Mouse (Mus musculus) CH12.LX (cell line): ENCODE results near the gene Slc9a1. TPM values are rescaled to one million over a fixed set of nuclear protein-coding genes. Genes with fewer than 3 reads are reported as not detected.
A peak's percentile ranks its signal among the peaks of the same experiment; 100 is the strongest.

Source experiments
- DNase-seq: peaks from one replicate; pipeline ENCODE4 v3.0.0-alpha.2; 2013; ENCODE audit errors: extremely low read depth
- H3K27ac ChIP-seq: 2 replicates; pipeline ENCODE4 v1.5.1; 2012; ENCODE audit warnings: low read depth, mild to moderate bottlenecking, control low read depth, moderate library complexity; ENCODE audit not compliant: insufficient read depth
- H3K27me3 ChIP-seq: replicated peaks from 2 replicates; pipeline ENCODE3; 2012; ENCODE audit warnings: inconsistent platforms
- H3K36me3 ChIP-seq, 2 experiments: replicated peaks in 1 of 2; 2 replicates each; pipeline versions ENCODE3 to v1.6.1; 2012; ENCODE audit warnings: inconsistent platforms in 1 of 2, low read length in 1 of 2, mild to moderate bottlenecking in 1 of 2, mixed read lengths in 1 of 2, moderate library complexity in 1 of 2; ENCODE audit not compliant: control insufficient read depth in 1 of 2, insufficient read depth in 1 of 2
- H3K4me1 ChIP-seq, 2 experiments: 2 replicates each; pipeline ENCODE4 v1.6.1; 2012; ENCODE audit warnings: inconsistent platforms in 1 of 2, moderate library complexity in 1 of 2; ENCODE audit not compliant: insufficient read depth in 2 of 2, control insufficient read depth in 1 of 2
- H3K4me2 ChIP-seq: 2 replicates; pipeline ENCODE4 v1.6.1; 2012; ENCODE audit warnings: low read depth, mild to moderate bottlenecking, control low read depth; ENCODE audit not compliant: poor library complexity, insufficient read depth, severe bottlenecking
- H3K4me3 ChIP-seq, 3 experiments: fragments of 150-350 bp in 1 of 3; sonication (generic) in 1 of 3; replicated peaks in 1 of 3; 2 replicates each; pipeline versions ENCODE3 to v1.5.1; 2011 to 2012; ENCODE audit warnings: low read depth in 2 of 3, low read length in 2 of 3, mild to moderate bottlenecking in 2 of 3, moderate library complexity in 2 of 3, control low read depth in 1 of 3, improper control_type of control experiment in 1 of 3, inconsistent platforms in 1 of 3, mixed read lengths in 1 of 3; ENCODE audit not compliant: poor library complexity in 1 of 3
- H3K79me2 ChIP-seq: replicated peaks from 2 replicates; pipeline ENCODE4 v1.6.1; 2012; ENCODE audit warnings: mild to moderate bottlenecking, moderate library complexity; ENCODE audit not compliant: control insufficient read depth, poor library complexity, insufficient read depth, severe bottlenecking; ENCODE audit errors: extremely low read depth
- H3K9ac ChIP-seq: 2 replicates; pipeline ENCODE4 v1.6.1; 2012; ENCODE audit warnings: low read depth, mild to moderate bottlenecking, control low read depth, moderate library complexity; ENCODE audit not compliant: insufficient read depth
- H3K9me3 ChIP-seq: replicated peaks from 2 replicates; pipeline ENCODE3; 2012; ENCODE audit warnings: low read length, inconsistent platforms, mixed read lengths
- BHLHE40 ChIP-seq: IDR thresholded peaks from 2 replicates; pipeline ENCODE4 v1.6.1; 2011; ENCODE audit warnings: mild to moderate bottlenecking, low read depth, low read length, improper control_type of control experiment
- CHD2 ChIP-seq: IDR thresholded peaks from 2 replicates; pipeline ENCODE4 v1.6.1; 2011; ENCODE audit warnings: low read length, improper control_type of control experiment
- CTCF ChIP-seq, 2 experiments: IDR thresholded peaks in 1 of 2; conservative IDR thresholded peaks in 1 of 2; 2 replicates each; pipeline ENCODE4 v1.5.1; 2011 to 2012; ENCODE audit warnings: low read depth in 2 of 2, low read length in 2 of 2, improper control_type of control experiment in 1 of 2, inconsistent platforms in 1 of 2, mild to moderate bottlenecking in 1 of 2, moderate library complexity in 1 of 2
- EP300 ChIP-seq: IDR thresholded peaks from 2 replicates; pipeline ENCODE4 v1.6.1; 2011; ENCODE audit warnings: low read length, improper control_type of control experiment
- HCFC1 ChIP-seq: IDR thresholded peaks from 2 replicates; pipeline ENCODE4 v1.6.1; 2012; ENCODE audit warnings: low read depth, mild to moderate bottlenecking, inconsistent platforms, low read length, improper control_type of control experiment
- IRF4 ChIP-seq: IDR thresholded peaks from 2 replicates; pipeline ENCODE4 v1.6.1; 2014; ENCODE audit warnings: low read depth, mild to moderate bottlenecking, inconsistent platforms, low read length, improper control_type of control experiment
- JUN ChIP-seq: IDR thresholded peaks from 2 replicates; pipeline ENCODE4 v1.6.1; 2011; ENCODE audit warnings: low read depth, mild to moderate bottlenecking, low read length, improper control_type of control experiment, moderate library complexity; ENCODE audit not compliant: insufficient read depth
- JUND ChIP-seq: conservative IDR thresholded peaks from 2 replicates; pipeline ENCODE4 v1.6.1; 2011; ENCODE audit warnings: low read depth, low read length, improper control_type of control experiment
- KAT2A ChIP-seq: IDR thresholded peaks from 2 replicates; pipeline ENCODE4 v1.6.1; 2012; ENCODE audit warnings: low read length, improper control_type of control experiment, inconsistent platforms; ENCODE audit not compliant: insufficient replicate concordance
- MAX ChIP-seq: IDR thresholded peaks from 2 replicates; pipeline ENCODE4 v1.6.1; 2011; ENCODE audit warnings: low read length, improper control_type of control experiment
- MAZ ChIP-seq: IDR thresholded peaks from 2 replicates; pipeline ENCODE4 v1.6.1; 2012; ENCODE audit warnings: low read depth, mild to moderate bottlenecking, inconsistent platforms, low read length, improper control_type of control experiment, moderate library complexity
- MYC ChIP-seq: IDR thresholded peaks from 2 replicates; pipeline ENCODE4 v1.6.1; 2011; ENCODE audit warnings: low read depth, mild to moderate bottlenecking, improper control_type of control experiment, low read length
- NELFE ChIP-seq: IDR thresholded peaks from 2 replicates; pipeline ENCODE4 v1.6.1; 2011; ENCODE audit warnings: low read depth, low read length, improper control_type of control experiment
- NRF1 ChIP-seq: IDR thresholded peaks from 2 replicates; pipeline ENCODE4 v1.6.1; 2014; ENCODE audit warnings: low read depth, mild to moderate bottlenecking, inconsistent platforms, low read length, improper control_type of control experiment, moderate library complexity
- POLR2A ChIP-seq: IDR thresholded peaks from 2 replicates; pipeline ENCODE4 v1.6.1; 2011; ENCODE audit warnings: low read depth, mild to moderate bottlenecking, improper control_type of control experiment, low read length
- RAD21 ChIP-seq: IDR thresholded peaks from 2 replicates; pipeline ENCODE4 v1.6.1; 2011; ENCODE audit warnings: low read depth, mild to moderate bottlenecking, low read length, improper control_type of control experiment, moderate library complexity
- SIN3A ChIP-seq: IDR thresholded peaks from 2 replicates; pipeline ENCODE4 v1.6.1; 2012; ENCODE audit warnings: low read length, improper control_type of control experiment, inconsistent platforms
- SMC3 ChIP-seq: IDR thresholded peaks from 2 replicates; pipeline ENCODE4 v1.6.1; 2011; ENCODE audit warnings: low read depth, low read length, improper control_type of control experiment
- TBP ChIP-seq: conservative IDR thresholded peaks from 2 replicates; pipeline ENCODE4 v1.6.1; 2011; ENCODE audit warnings: low read depth, low read length, improper control_type of control experiment
- UBTF ChIP-seq: IDR thresholded peaks from 2 replicates; pipeline ENCODE4 v1.6.1; 2012; ENCODE audit warnings: low read depth, mild to moderate bottlenecking, inconsistent platforms, low read length, improper control_type of control experiment, moderate library complexity
- USF2 ChIP-seq: conservative IDR thresholded peaks from 2 replicates; pipeline ENCODE4 v1.6.1; 2011; ENCODE audit warnings: low read depth, low read length, improper control_type of control experiment
- ZKSCAN1 ChIP-seq: IDR thresholded peaks from 2 replicates; pipeline ENCODE4 v1.6.1; 2012; ENCODE audit warnings: low read depth, inconsistent platforms, low read length, improper control_type of control experiment, borderline replicate concordance
- ZMIZ1 ChIP-seq: IDR thresholded peaks from 2 replicates; pipeline ENCODE4 v1.6.1; 2012; ENCODE audit warnings: low read depth, mild to moderate bottlenecking, inconsistent platforms, low read length, improper control_type of control experiment
- dilution Hi-C: fragments of 300-500 bp; cut with MboI; formaldehyde crosslinking; loops from 2 replicates; pipeline ENCODE4 v1.14.3; 2020; ENCODE audit warnings: low sequenced_read_pairs; ENCODE audit not compliant: extremely low pct_unique_long_range_greater_than_20kb, extremely low pct_ligation_motif_present
- in situ Hi-C: fragments of 300-500 bp; cut with MboI; formaldehyde crosslinking; loops from 3 replicates; pipeline ENCODE4 v1.14.3; 2019; ENCODE audit warnings: low sequenced_read_pairs, low pct_ligation_motif_present, low pct_unique_long_range_greater_than_20kb, mixed read lengths
- polyA plus RNA-seq: library from polyadenylated mRNA; unstranded; fragments of >175 nt; gene quantifications from 2 replicates; pipeline ENCODE4 v1.2.1, GENCODE M21; 2012; ENCODE audit warnings: low read depth; ENCODE audit not compliant: insufficient read length
- total RNA-seq, 2 experiments: library from RNA; depleted of rRNA; stranded (reverse); fragments of 300-350 nt in 1 of 2; fragments of >200 nt in 1 of 2; gene quantifications; 2 replicates each; pipeline ENCODE4 v1.2.3; 2012 to 2014

The Slc9a1 gene
- total and polyA plus RNA-seq, 3 experiments: 0.66 to 16.7 (median 4.7) TPM

- TF ChIP-seq NRF1 (peak; percentile 90), MAZ (peak; percentile 87; the same call in 1 of the 2 replicates), ZMIZ1 (no peak), SIN3A (peak; percentile 92), MAX (no peak)
- TF ChIP-seq, all 38 proteins: peak for 9
Measured at GRCm38 (mm10) chr4:133339148-133339749, 30.3 kb upstream of the Slc9a1 start (continued).

GRCm38 (mm10) chr4:133340217-133340616, 29.3 kb upstream of the Slc9a1 start:
- H3K9me3 ChIP-seq: no peaks in the 10 kb centered on the region
- in situ Hi-C loops (no loop called here), dilution Hi-C loops (no loop called here)
- peaks cover 0 to 3% of the 10 kb centered on the region in 2 experiments; a peak in 2 of 4 replicates for H3K4me1 ChIP-seq
- no peak overlapping the region for H3K4me3 ChIP-seq
- H3K9ac ChIP-seq: no peak overlapping the region
- no peak for DNase-seq
- H3K27me3 ChIP-seq: peaks cover 16% of the 10 kb centered on the region
- peak in 1 of 2 experiments; percentile 38; a peak in 2 of 4 replicates for TF ChIP-seq CTCF (conservative IDR thresholded peaks at IDR 0.05 in 1 of 2, IDR thresholded peaks at IDR 0.05 in 1 of 2; ENCODE audit: low read depth in 2 of 2, low read length in 2 of 2)
- TF ChIP-seq NELFE: no peak
- no peaks in the 10 kb centered on the region for H3K36me3 ChIP-seq
- H3K79me2 ChIP-seq: peaks cover 2% of the 10 kb centered on the region; the same call in 1 of the 2 replicates
- H3K4me2 ChIP-seq: no peak overlapping the region
- no peak overlapping the region for H3K27ac ChIP-seq

GRCm38 (mm10) chr4:133344112-133344511, 25.4 kb upstream of the Slc9a1 start:
- Histone ChIP-seq H3K36me3 (no peaks in the 10 kb centered on the region), H3K27me3 (peaks cover 16% of the 10 kb centered on the region), H3K4me1 (peaks cover 3 to 32% of the 10 kb centered on the region in 2 experiments), H3K9me3 (no peaks in the 10 kb centered on the region), H3K27ac (no peak overlapping the region), H3K4me3 (no peak overlapping the region), H3K79me2 (no peaks in the 10 kb centered on the region), H3K4me2 (no peak overlapping the region), H3K9ac (no peak overlapping the region)
- dilution Hi-C loops: no loop called here
- in situ Hi-C loops: no loop called here
- peak; percentile 46 for TF ChIP-seq SMC3
- no peak for TF ChIP-seq MAZ
- no peak for TF ChIP-seq KAT2A
- TF ChIP-seq EP300: no peak
- TF ChIP-seq USF2: no peak
- no peak for TF ChIP-seq SIN3A
- no peak for TF ChIP-seq ZKSCAN1
- TF ChIP-seq CTCF (conservative IDR thresholded peaks at IDR 0.05 in 1 of 2, IDR thresholded peaks at IDR 0.05 in 1 of 2; ENCODE audit: low read depth in 2 of 2, low read length in 2 of 2): peak; percentile 52 to 69
- TF ChIP-seq NRF1: no peak
- TF ChIP-seq JUN: no peak
- no peak for TF ChIP-seq ZMIZ1
- TF ChIP-seq CHD2: no peak
- no peak for TF ChIP-seq POLR2A
- no peak for TF ChIP-seq IRF4
- TF ChIP-seq RAD21: peak; percentile 14
- TF ChIP-seq NELFE: no peak
- TF ChIP-seq UBTF: no peak
- TF ChIP-seq TBP: no peak
- no peak for TF ChIP-seq JUND
- TF ChIP-seq MYC: no peak
- TF ChIP-seq HCFC1: no peak
- TF ChIP-seq BHLHE40: no peak
- peak; percentile 34 for DNase-seq
